Mouse (Mus musculus): Measurements from ENCODE around the gene Gm45785.

DNA sequence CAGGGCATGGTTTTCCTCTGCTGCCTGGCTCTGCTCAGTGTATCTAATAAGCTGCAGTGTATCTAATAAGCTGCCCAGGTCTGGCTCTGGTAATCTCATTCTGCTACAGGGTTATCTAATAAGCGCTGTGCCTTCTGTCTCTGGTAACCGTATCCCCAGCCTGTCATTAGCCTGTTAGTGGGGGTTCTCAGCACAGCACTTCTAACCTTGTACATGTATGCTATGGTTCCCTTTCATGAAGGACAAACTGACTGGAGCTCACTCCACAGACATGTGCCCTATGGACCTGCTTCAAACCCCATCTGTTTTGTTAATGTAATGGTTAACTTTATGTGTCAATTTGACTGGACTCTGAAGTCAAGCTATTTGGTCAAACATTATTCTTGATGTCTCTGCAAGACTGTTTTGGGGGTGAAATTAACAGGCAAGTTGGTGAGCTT is 49.5 kb upstream of the Gm45785 start:
- no peak for TF ChIP-seq CTCF (IDR thresholded peaks at IDR 0.05; ENCODE audit: borderline replicate concordance, extremely low read depth, insufficient read depth, insufficient read length)
- TF ChIP-seq POLR2A (IDR thresholded peaks at IDR 0.05; ENCODE audit: borderline replicate concordance, extremely low read depth, insufficient read depth, insufficient read length, poor library complexity, severe bottlenecking), result no peak

Data from brain, embryonic 14.5 days (tissue).